In the genomic region with DNA sequence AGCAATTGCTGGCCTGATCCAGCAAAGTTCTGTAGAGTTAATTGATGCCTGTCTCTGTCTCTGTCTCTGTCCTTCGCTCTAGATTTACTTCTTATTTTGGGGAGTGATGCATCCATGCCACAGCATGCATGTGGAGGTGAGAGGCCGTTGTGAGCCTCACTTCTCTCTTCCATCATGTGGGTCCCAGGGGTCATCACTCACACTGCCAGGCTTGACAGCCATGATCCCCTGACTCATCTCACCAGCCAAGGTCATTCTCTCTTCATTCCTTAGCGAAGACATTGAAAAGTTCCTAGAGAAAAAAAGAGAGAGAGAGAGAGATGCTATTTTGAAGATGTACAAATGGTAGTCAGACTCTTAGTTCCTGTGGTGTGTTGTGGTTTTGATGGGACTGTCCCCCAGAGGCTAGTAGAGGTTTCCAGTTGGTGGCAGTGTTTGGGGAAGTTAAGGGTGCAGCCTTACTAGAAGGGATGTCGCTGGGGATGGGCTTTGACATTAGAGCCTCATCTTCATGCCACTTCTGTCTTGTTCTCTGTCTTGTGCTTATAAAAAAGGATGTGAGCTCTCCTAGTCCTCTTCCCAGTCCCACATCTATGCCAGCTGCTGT, we compare ENCODE assay signal across 14 mouse cellular contexts.
DNase-seq lines count a peak whose midpoint lies in the region; ATAC-seq and TF ChIP-seq lines count a peak whose summit lies in the region.
"Had no signal": no experiment of that assay in that cellular context is flagged by ENCODE, and none has a peak within 500 bp of the region (broad histone marks: within the 10 kb centered on the region; RNA-seq: fewer than 3 reads in every experiment).

No protein-coding gene starts in this region.

- DNase-seq in liver, postnatal 0 days = no peak
- no peak for DNase-seq in liver
- DNase-seq in adrenal gland, adult 2 months = peak; percentile 78
- DNase-seq in induced T-regulatory cell, adult 2 months (ENCODE audit: low read depth) = peak; percentile 77
- peak; percentile 58 to 59 for DNase-seq in spleen, adult 2 months (ENCODE audit: low read depth in 1 of 2, low spot score in 2 of 2)
- DNase-seq in right cerebral cortex, postnatal 36 days (ENCODE audit: low spot score in 2 of 2) = no peak
- no peak for DNase-seq in left cerebral cortex, postnatal 4 days
- no peak for DNase-seq in cerebellum, adult 18-20 months
- DNase-seq: cerebellum, postnatal 25 days; heart, adult 11 months; kidney, postnatal 14 days had no signal

- 60% methylated on average over 4 of the region's 4 CpGs for WGBS in liver, postnatal 0 days (ENCODE audit: insufficient replicate concordance)
- whole genome bisulfite sequencing in spleen, adult 2 months = 26% methylated on average over 4 of the region's 4 CpGs

- H3K9me3 ChIP-seq in liver, postnatal 0 days (ENCODE audit: low read length) = no peaks in the 10 kb centered on the region
- H3K9me3 ChIP-seq: midbrain, embryonic 13.5 days had no signal

- H3K27ac ChIP-seq in liver, postnatal 0 days (ENCODE audit: low read depth) = no peak overlapping the region
- peak overlapping the region; percentile 4; the same call in 1 of the 2 replicates for H3K27ac ChIP-seq in spleen, adult 2 months (ENCODE audit: insufficient read depth, low read length)
- H3K27ac ChIP-seq: hindbrain, embryonic 14.5 days; left cerebral cortex, adult 2 months; midbrain, embryonic 13.5 days had no signal

- no peak overlapping the region for H3K4me3 ChIP-seq in liver, postnatal 0 days (ENCODE audit: low read depth, low read length)
- no peak overlapping the region for H3K4me3 ChIP-seq in spleen, adult 2 months (ENCODE audit: extremely low read depth, insufficient read depth, insufficient read length)
- H3K4me3 ChIP-seq: left cerebral cortex, adult 2 months; midbrain, embryonic 13.5 days had no signal

- H3K4me2 ChIP-seq in liver, postnatal 0 days (ENCODE audit: low read depth, low read length) = no peak overlapping the region
- H3K4me2 ChIP-seq: hindbrain, embryonic 14.5 days; midbrain, embryonic 13.5 days had no signal

- no peaks in the 10 kb centered on the region for H3K27me3 ChIP-seq in liver, postnatal 0 days (ENCODE audit: insufficient read depth, low read length)
- no peaks in the 10 kb centered on the region for H3K27me3 ChIP-seq in spleen, adult 2 months (ENCODE audit: control insufficient read depth, insufficient read depth, low read length)
- H3K27me3 ChIP-seq: midbrain, embryonic 13.5 days had no signal

- no peak for TF ChIP-seq EP300 in liver, postnatal 0 days (IDR thresholded peaks at IDR 0.05; ENCODE audit: low read depth)

- H3K36me3 ChIP-seq in liver, postnatal 0 days (replicated peaks; ENCODE audit: insufficient read depth, low read length) = no peaks in the 10 kb centered on the region
- H3K36me3 ChIP-seq in spleen, adult 2 months (ENCODE audit: control insufficient read depth, insufficient read depth, low read length) = no peaks in the 10 kb centered on the region

- peaks cover 20% of the 10 kb centered on the region for H3K4me1 ChIP-seq in liver, postnatal 0 days (ENCODE audit: insufficient read depth)
- peaks cover 26% of the 10 kb centered on the region for H3K4me1 ChIP-seq in spleen, adult 2 months (ENCODE audit: control insufficient read depth, insufficient read depth, insufficient read length)

- no peak overlapping the region for H3K9ac ChIP-seq in liver, postnatal 0 days (replicated peaks)
- H3K9ac ChIP-seq: hindbrain, embryonic 14.5 days; midbrain, embryonic 13.5 days had no signal

- intact Hi-C loops in left cerebral cortex, postnatal 4 days (cut with DNase I) = no loop called here

- ATAC-seq in liver, postnatal 0 days = no peak

- no peak for TF ChIP-seq POLR2A in spleen, adult 2 months (IDR thresholded peaks at IDR 0.05; ENCODE audit: low read depth, low read length)

- 0 out of 2 replicates have a peak, but pooled peaks have one; percentile 11 for TF ChIP-seq CTCF in liver, postnatal 0 days (IDR thresholded peaks at IDR 0.05; ENCODE audit: low read depth)
- TF ChIP-seq CTCF in spleen, adult 2 months (IDR thresholded peaks at IDR 0.05; ENCODE audit: extremely low read depth, insufficient read depth, insufficient read length, insufficient replicate concordance) = no peak

Comparison
In these comparisons a context has a peak if more than half of its experiments do, and no peak if none do; other contexts are left out.
1. DNase-seq: peak in adrenal gland, adult 2 months (single experiment), induced T-regulatory cell, adult 2 months (single experiment) and spleen, adult 2 months (2 of 2); none in liver, postnatal 0 days (single experiment), liver (single experiment), right cerebral cortex, postnatal 36 days (0 of 2), left cerebral cortex, postnatal 4 days (single experiment) and cerebellum, adult 18-20 months (0 of 2).